Mouse (Mus musculus) MEL (cell line): ENCODE measurements around the gene Ctsw. TPM values are rescaled to one million over a fixed set of nuclear protein-coding genes. Genes with fewer than 3 reads are reported as not detected.

Source experiments
- DNase-seq: peaks from one replicate; pipeline ENCODE4 v3.0.0; 2011; ENCODE audit warnings: low read depth, low spot score
- H3K27ac ChIP-seq: 2 replicates; pipeline ENCODE4 v1.5.1; 2012; ENCODE audit warnings: low read depth, mild to moderate bottlenecking, control low read depth, low read length, moderate library complexity; ENCODE audit not compliant: control insufficient read depth
- H3K27me3 ChIP-seq, 2 experiments: fragments of 150-350 bp in 1 of 2; sonication (generic) in 1 of 2; 2 replicates each; pipeline ENCODE4 v1.6.1; 2012; ENCODE audit warnings: low read length in 2 of 2, mild to moderate bottlenecking in 2 of 2, improper control_type of control experiment in 1 of 2, moderate library complexity in 1 of 2; ENCODE audit not compliant: insufficient read depth in 2 of 2, control insufficient read depth in 1 of 2
- H3K36me3 ChIP-seq, 2 experiments: 2 replicates each; pipeline ENCODE4 v1.6.1; 2012 to 2014; ENCODE audit warnings: low read length in 2 of 2, improper control_type of control experiment in 1 of 2, inconsistent platforms in 1 of 2, mild to moderate bottlenecking in 1 of 2; ENCODE audit not compliant: insufficient read depth in 2 of 2, control insufficient read depth in 1 of 2
- H3K4me1 ChIP-seq, 2 experiments: fragments of 150-350 bp in 1 of 2; sonication (generic) in 1 of 2; 2 replicates each; pipeline ENCODE4 v1.6.1; 2012; ENCODE audit warnings: low read length in 2 of 2, improper control_type of control experiment in 1 of 2, mild to moderate bottlenecking in 1 of 2; ENCODE audit not compliant: insufficient read depth in 2 of 2, control insufficient read depth in 1 of 2
- H3K4me3 ChIP-seq, 2 experiments: fragments of 150-350 bp in 1 of 2; sonication (generic) in 1 of 2; 2 replicates each; pipeline ENCODE4 v1.5.1; 2012; ENCODE audit warnings: low read depth in 2 of 2, low read length in 2 of 2, mild to moderate bottlenecking in 2 of 2, moderate library complexity in 2 of 2, control low read depth in 1 of 2, improper control_type of control experiment in 1 of 2; ENCODE audit not compliant: control insufficient read depth in 1 of 2, insufficient read depth in 1 of 2
- H3K79me2 ChIP-seq: 2 replicates; pipeline ENCODE4 v1.6.1; 2012; ENCODE audit warnings: mild to moderate bottlenecking, low read length, moderate library complexity; ENCODE audit not compliant: control insufficient read depth, poor library complexity, insufficient read depth
- H3K9ac ChIP-seq: 2 replicates; pipeline ENCODE4 v1.6.1; 2012; ENCODE audit warnings: low read depth, mild to moderate bottlenecking, control low read depth, low read length, moderate library complexity; ENCODE audit not compliant: control insufficient read depth, poor library complexity, severe bottlenecking
- H3K9me3 ChIP-seq: fragments of 150-350 bp; sonication (generic); replicated peaks from 2 replicates; pipeline ENCODE4 v1.6.1; 2012; ENCODE audit warnings: mild to moderate bottlenecking, low read length, improper control_type of control experiment, moderate library complexity; ENCODE audit not compliant: insufficient read depth
- BHLHE40 ChIP-seq: IDR thresholded peaks from 2 replicates; pipeline ENCODE4 v1.6.1; 2012; ENCODE audit warnings: low read depth, mild to moderate bottlenecking, inconsistent platforms, low read length, improper control_type of control experiment, borderline replicate concordance
- CHD1 ChIP-seq: IDR thresholded peaks from 2 replicates; pipeline ENCODE4 v1.6.1; 2012; ENCODE audit warnings: low read depth, mild to moderate bottlenecking, inconsistent platforms, low read length, improper control_type of control experiment
- E2F4 ChIP-seq: IDR thresholded peaks from 2 replicates; pipeline ENCODE4 v1.6.1; 2011; ENCODE audit warnings: low read depth, low read length, improper control_type of control experiment, borderline replicate concordance
- ETS1 ChIP-seq: IDR thresholded peaks from 2 replicates; pipeline ENCODE4 v1.6.1; 2012; ENCODE audit warnings: low read depth, mild to moderate bottlenecking, inconsistent platforms, low read length, improper control_type of control experiment, moderate library complexity
- JUND ChIP-seq: IDR thresholded peaks from 2 replicates; pipeline ENCODE4 v1.6.1; 2011; ENCODE audit warnings: low read depth, mild to moderate bottlenecking, improper control_type of control experiment, low read length
- KAT2A ChIP-seq: conservative IDR thresholded peaks from 2 replicates; pipeline ENCODE4 v1.6.1; 2012; ENCODE audit warnings: low read depth, low read length, improper control_type of control experiment, inconsistent platforms
- MAX ChIP-seq: IDR thresholded peaks from 2 replicates; pipeline ENCODE4 v1.6.1; 2011; ENCODE audit warnings: low read length, improper control_type of control experiment
- MEF2A ChIP-seq: IDR thresholded peaks from 2 replicates; pipeline ENCODE4 v1.6.1; 2014; ENCODE audit warnings: low read depth, mild to moderate bottlenecking, inconsistent platforms, low read length, improper control_type of control experiment; ENCODE audit not compliant: poor library complexity, insufficient replicate concordance, severe bottlenecking; ENCODE audit errors: extremely low read depth
- MXI1 ChIP-seq: IDR thresholded peaks from 2 replicates; pipeline ENCODE4 v1.6.1; 2011; ENCODE audit warnings: mild to moderate bottlenecking, low read depth, low read length, improper control_type of control experiment
- MYC ChIP-seq: IDR thresholded peaks from 2 replicates; pipeline ENCODE4 v1.6.1; 2011; ENCODE audit warnings: low read depth, mild to moderate bottlenecking, low read length, improper control_type of control experiment, moderate library complexity
- NELFE ChIP-seq: IDR thresholded peaks from 2 replicates; pipeline ENCODE4 v1.6.1; 2011; ENCODE audit warnings: low read depth, low read length, improper control_type of control experiment
- NRF1 ChIP-seq: IDR thresholded peaks from 2 replicates; pipeline ENCODE4 v1.6.1; 2014; ENCODE audit warnings: low read depth, mild to moderate bottlenecking, inconsistent platforms, low read length, improper control_type of control experiment, moderate library complexity; ENCODE audit not compliant: poor library complexity, insufficient read depth, severe bottlenecking
- POLR2A ChIP-seq, 2 experiments: IDR thresholded peaks; 2 replicates each; pipeline ENCODE4 v1.6.1; 2011 to 2012; ENCODE audit warnings: low read length in 2 of 2, mild to moderate bottlenecking in 2 of 2, control low read depth in 1 of 2, improper control_type of control experiment in 1 of 2, low read depth in 1 of 2, moderate library complexity in 1 of 2; ENCODE audit not compliant: control insufficient read depth in 1 of 2, insufficient read depth in 1 of 2, poor library complexity in 1 of 2
- POLR2AphosphoS2 ChIP-seq: IDR thresholded peaks from 2 replicates; pipeline ENCODE4 v1.6.1; 2011; ENCODE audit warnings: low read length, improper control_type of control experiment
- RAD21 ChIP-seq: IDR thresholded peaks from 2 replicates; pipeline ENCODE4 v1.6.1; 2011; ENCODE audit warnings: mild to moderate bottlenecking, low read depth, low read length, improper control_type of control experiment
- RCOR1 ChIP-seq: IDR thresholded peaks from 2 replicates; pipeline ENCODE4 v1.6.1; 2012; ENCODE audit warnings: low read depth, mild to moderate bottlenecking, inconsistent platforms, low read length, improper control_type of control experiment
- SIN3A ChIP-seq: IDR thresholded peaks from 2 replicates; pipeline ENCODE4 v1.6.1; 2012; ENCODE audit warnings: low read length, improper control_type of control experiment, inconsistent platforms
- TCF12 ChIP-seq: IDR thresholded peaks from 2 replicates; pipeline ENCODE4 v1.6.1; 2014; ENCODE audit warnings: low read depth, mild to moderate bottlenecking, inconsistent platforms, low read length, improper control_type of control experiment, moderate library complexity
- UBTF ChIP-seq: IDR thresholded peaks from 2 replicates; pipeline ENCODE4 v1.6.1; 2012; ENCODE audit warnings: low read depth, mild to moderate bottlenecking, inconsistent platforms, low read length, improper control_type of control experiment, moderate library complexity, borderline replicate concordance; ENCODE audit not compliant: insufficient read depth
- USF1 ChIP-seq: IDR thresholded peaks from 2 replicates; pipeline ENCODE4 v1.6.1; 2014; ENCODE audit warnings: low read depth, mild to moderate bottlenecking, inconsistent platforms, low read length, improper control_type of control experiment, moderate library complexity
- USF2 ChIP-seq, 2 experiments: IDR thresholded peaks; 2 replicates each; pipeline ENCODE4 v1.6.1; 2011 to 2012; ENCODE audit warnings: improper control_type of control experiment in 2 of 2, low read length in 2 of 2, borderline replicate concordance in 1 of 2, inconsistent platforms in 1 of 2, low read depth in 1 of 2, mild to moderate bottlenecking in 1 of 2; ENCODE audit not compliant: insufficient read depth in 1 of 2
- ZC3H11A ChIP-seq: IDR thresholded peaks from 2 replicates; pipeline ENCODE4 v1.6.1; 2012; ENCODE audit warnings: low read depth, mild to moderate bottlenecking, inconsistent platforms, low read length, improper control_type of control experiment
- ZMIZ1 ChIP-seq: IDR thresholded peaks from 2 replicates; pipeline ENCODE4 v1.6.1; 2012; ENCODE audit warnings: low read depth, mild to moderate bottlenecking, inconsistent platforms, low read length, improper control_type of control experiment, moderate library complexity
- polyA plus RNA-seq, 2 experiments: library from polyadenylated mRNA; stranded (reverse) in 1 of 2; unstranded in 1 of 2; fragments of >175 nt in 1 of 2; fragments of >200 nt in 1 of 2; gene quantifications; 2 replicates each; pipeline versions ENCODE4 v1.2.1 to v1.2.4; 2012; ENCODE audit warnings: low replicate concordance in 2 of 2, low read depth in 1 of 2; ENCODE audit not compliant: insufficient read length in 2 of 2, insufficient read depth in 1 of 2, missing spikeins in 1 of 2
- total RNA-seq: library from RNA; depleted of rRNA; stranded (reverse); fragments of 300-350 nt; gene quantifications from 2 replicates; pipeline ENCODE4 v1.2.3, GENCODE M21; 2012

Gene Ctsw
- total and polyA plus RNA-seq, 3 experiments = 0.15 to 0.39 TPM; not detected in 1

GRCm38 (mm10) chr19:5424092-5424781 is 44.1 kb downstream of the Ctsw start:
- peak; percentile 76; the same call in 1 of the 2 replicates for TF ChIP-seq MXI1
- TF ChIP-seq POLR2A (IDR thresholded peaks at IDR 0.05; ENCODE audit: control insufficient read depth in 1 of 2, insufficient read depth in 1 of 2, low read depth in 1 of 2, low read length in 2 of 2, poor library complexity in 1 of 2) = peak; percentile 47 to 50; a peak in 2 of 4 replicates
- peak; percentile 44; the same call in 1 of the 2 replicates for TF ChIP-seq NELFE
- TF ChIP-seq RAD21 = no peak
- TF ChIP-seq USF1 = peak; percentile 49; the same call in 1 of the 2 replicates
- no peak for TF ChIP-seq CHD1
- TF ChIP-seq ETS1 = peak; percentile 3; the same call in 1 of the 2 replicates
- peak; percentile 71; the same call in 1 of the 2 replicates for TF ChIP-seq MAX
- peak overlapping the region; percentile 84 for H3K27ac ChIP-seq
- peak; percentile 86 for DNase-seq
- no peaks in the 10 kb centered on the region for H3K9me3 ChIP-seq
- H3K79me2 ChIP-seq = peaks cover 24% of the 10 kb centered on the region
- peak overlapping the region; percentile 96 for H3K9ac ChIP-seq
- H3K36me3 ChIP-seq = peaks cover 0 to 2% of the 10 kb centered on the region in 2 experiments; a peak in 2 of 4 replicates
- peak overlapping the region; percentile 94 to 95 for H3K4me3 ChIP-seq
- H3K4me1 ChIP-seq = peaks cover 0 to 13% of the 10 kb centered on the region in 2 experiments; a peak in 1 of 4 replicates
- no peaks in the 10 kb centered on the region for H3K27me3 ChIP-seq

DNA sequence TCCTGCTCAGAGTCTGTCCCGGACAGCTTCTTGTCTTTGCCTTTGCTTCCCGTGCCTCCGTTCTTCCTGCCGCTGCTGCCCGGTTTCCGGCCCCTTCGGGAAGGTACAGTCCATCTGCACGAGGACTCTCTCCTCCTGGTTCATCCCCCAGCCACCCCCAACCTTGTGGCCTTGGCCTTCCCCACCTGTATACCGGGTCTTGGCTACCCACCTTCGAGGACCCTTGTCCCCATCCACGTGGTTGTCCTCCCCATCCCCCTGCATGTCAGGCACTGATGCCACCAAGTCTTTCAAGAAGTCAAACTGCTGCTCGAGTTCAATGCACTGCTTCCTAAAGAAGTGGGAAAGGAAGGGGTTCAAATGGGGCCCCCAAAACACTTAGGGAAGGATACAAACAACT is 44.7 kb downstream of the Ctsw start:
- no peak overlapping the region for H3K27ac ChIP-seq
- no peaks in the 10 kb centered on the region for H3K27me3 ChIP-seq

GRCm38 (mm10) chr19:5422895-5423443 is 45.3 kb downstream of the Ctsw start:
- peaks cover 24% of the 10 kb centered on the region for H3K79me2 ChIP-seq
- H3K36me3 ChIP-seq = peaks cover 0 to 2% of the 10 kb centered on the region in 2 experiments; a peak in 2 of 4 replicates
- H3K4me1 ChIP-seq = peaks cover 0 to 13% of the 10 kb centered on the region in 2 experiments; a peak in 1 of 4 replicates
- H3K27me3 ChIP-seq = no peaks in the 10 kb centered on the region
- H3K27ac ChIP-seq = no peak overlapping the region
- no peaks in the 10 kb centered on the region for H3K9me3 ChIP-seq
- no peak overlapping the region for H3K9ac ChIP-seq
- no peak overlapping the region for H3K4me3 ChIP-seq
- DNase-seq = no peak
- no peak for TF ChIP-seq KAT2A
- TF ChIP-seq UBTF = no peak
- no peak for TF ChIP-seq MEF2A
- no peak for TF ChIP-seq E2F4
- no peak for TF ChIP-seq USF1
- TF ChIP-seq NRF1 = no peak
- TF ChIP-seq NELFE = no peak
- TF ChIP-seq JUND = no peak
- no peak for TF ChIP-seq ZC3H11A
- no peak for TF ChIP-seq BHLHE40
- TF ChIP-seq SIN3A = no peak
- TF ChIP-seq MYC = no peak
- no peak for TF ChIP-seq RAD21
- TF ChIP-seq POLR2AphosphoS2 = no peak

More for the DNA sequence above, 44.7 kb downstream of the Ctsw start:
- Histone ChIP-seq H3K9ac (peak overlapping the region; percentile 96), H3K36me3 (peaks cover 0 to 2% of the 10 kb centered on the region in 2 experiments; a peak in 2 of 4 replicates), H3K4me1 (peaks cover 0 to 13% of the 10 kb centered on the region in 2 experiments; a peak in 1 of 4 replicates), H3K4me3 (peak overlapping the region; percentile 94 to 95)
- no peak for DNase-seq
- TF ChIP-seq USF2 (IDR thresholded peaks at IDR 0.05; ENCODE audit: borderline replicate concordance in 1 of 2, insufficient read depth in 1 of 2, low read depth in 1 of 2, low read length in 2 of 2) = no peak
- no peak for TF ChIP-seq ETS1
- no peak for TF ChIP-seq ZMIZ1
- no peak for TF ChIP-seq RCOR1
- no peak for TF ChIP-seq E2F4
- no peak for TF ChIP-seq POLR2AphosphoS2
- TF ChIP-seq TCF12 = no peak
- no peak for TF ChIP-seq JUND
- TF ChIP-seq CHD1 = no peak
- no peak for TF ChIP-seq USF1
- TF ChIP-seq, all 39 proteins: peak for 0
- Histone ChIP-seq H3K9me3 (no peaks in the 10 kb centered on the region), H3K79me2 (peaks cover 24% of the 10 kb centered on the region)
